Mouse (Mus musculus) heart, embryonic 15.5 days (tissue): Measurements from ENCODE around the gene Fzr1. TPM values are rescaled to one million over a fixed set of nuclear protein-coding genes. Genes with fewer than 3 reads are reported as not detected.

Source experiments
- ATAC-seq: fragments of 200-750 bp; cut with Nextera tagmentation; replicated peaks from 2 replicates; pipeline ENCODE4 v1.8.0; 2017; ENCODE audit warnings: low read depth, moderate TSS enrichment; ENCODE audit not compliant: insufficient number of reproducible peaks, insufficient read depth, low FRiP score
- H3K27ac ChIP-seq: fragments of 300-500 bp; sonication (generic); 2 replicates; pipeline ENCODE4 v1.5.1; 2015; ENCODE audit warnings: mild to moderate bottlenecking, inconsistent platforms
- H3K27me3 ChIP-seq: fragments of 300-500 bp; sonication (generic); 2 replicates; pipeline ENCODE4 v1.6.1; 2015; ENCODE audit warnings: inconsistent platforms
- H3K36me3 ChIP-seq: fragments of 300-500 bp; sonication (generic); 2 replicates; pipeline ENCODE4 v1.6.1; 2015; ENCODE audit warnings: mild to moderate bottlenecking, inconsistent platforms
- H3K4me1 ChIP-seq: fragments of 300-500 bp; sonication (generic); replicated peaks from 2 replicates; pipeline ENCODE4 v1.6.1; 2015; ENCODE audit warnings: inconsistent platforms
- H3K4me2 ChIP-seq: fragments of 300-500 bp; sonication (generic); 2 replicates; pipeline ENCODE4 v1.6.1; 2015; ENCODE audit warnings: inconsistent platforms, mild to moderate bottlenecking, moderate library complexity
- H3K4me3 ChIP-seq: fragments of 300-500 bp; sonication (generic); 2 replicates; pipeline ENCODE4 v1.5.1; 2015; ENCODE audit warnings: mild to moderate bottlenecking, inconsistent platforms
- H3K9ac ChIP-seq: fragments of 300-500 bp; sonication (generic); 2 replicates; pipeline ENCODE4 v1.6.1; 2015; ENCODE audit warnings: mild to moderate bottlenecking, inconsistent platforms
- H3K9me3 ChIP-seq: fragments of 300-500 bp; sonication (generic); replicated peaks from 2 replicates; pipeline ENCODE4 v1.6.1; 2016; ENCODE audit warnings: inconsistent platforms
- WGBS: fragments of 180-500 bp; shearing (Covaris S2); methylation state at CpG from one replicate; pipeline ENCODE4 v1.1.7; 2015; ENCODE audit warnings: mixed read lengths; 5-methylcytosine and 5-hydroxymethylcytosine counted together
- polyA plus RNA-seq: library from polyadenylated mRNA; unstranded; fragments of >200 nt; fragmentation: Nextera tagmentation; extraction: Ambion mirVana; gene quantifications from 2 replicates; pipeline ENCODE4 v1.2.1, GENCODE M21; 2015

The Fzr1 gene
- polyA plus RNA-seq, 1 experiment from 2014 or later = 66.5 TPM

- Histone ChIP-seq H3K9me3 (no peaks in the 10 kb centered on the region), H3K27ac (peak overlapping the region; percentile 63), H3K4me2 (no peak overlapping the region), H3K4me3 (no peak overlapping the region), H3K27me3 (no peaks in the 10 kb centered on the region), H3K4me1 (peaks cover 43% of the 10 kb centered on the region), H3K36me3 (peaks cover 28% of the 10 kb centered on the region), H3K9ac (peak overlapping the region; percentile 36)
- WGBS = 41% methylated on average over 3 of the region's 3 CpGs
- no peak for ATAC-seq
Measured at GRCm38 (mm10) chr10:81389373-81389772, 11.1 kb upstream of the Fzr1 start.

- peaks cover 28% of the 10 kb centered on the region for H3K36me3 ChIP-seq
- H3K27me3 ChIP-seq = no peaks in the 10 kb centered on the region
- H3K9me3 ChIP-seq = no peaks in the 10 kb centered on the region
- peak within 1 kb of the TSS; percentile 63 for H3K27ac ChIP-seq
- H3K4me3 ChIP-seq = no peak within 1 kb of the TSS
- peaks cover 37% of the 10 kb centered on the region for H3K4me1 ChIP-seq
- no peak for ATAC-seq
- peak within 1 kb of the TSS; percentile 36 for H3K9ac ChIP-seq
- WGBS = 85% methylated on average over 5 of the region's 5 CpGs
- H3K4me2 ChIP-seq = no peak within 1 kb of the TSS
Measured at GRCm38 (mm10) chr10:81388505-81389055, 10.3 kb upstream of the Fzr1 start, which contains the start of gene Gm48552. TSS of gene Gm48552 (plus strand) at chr10:81389005.

GRCm38 (mm10) chr10:81387716-81388115 is 9.4 kb upstream of the Fzr1 start:
- Histone ChIP-seq H3K36me3 (peaks cover 28% of the 10 kb centered on the region), H3K4me1 (peaks cover 29% of the 10 kb centered on the region), H3K4me2 (no peak overlapping the region), H3K27ac (no peak overlapping the region), H3K9me3 (no peaks in the 10 kb centered on the region), H3K4me3 (no peak overlapping the region), H3K27me3 (no peaks in the 10 kb centered on the region), H3K9ac (no peak overlapping the region)
- 92% methylated on average over 20 of the region's 20 CpGs for whole genome bisulfite sequencing
- no peak for ATAC-seq

- Histone ChIP-seq H3K36me3 (peaks cover 28% of the 10 kb centered on the region), H3K9me3 (no peaks in the 10 kb centered on the region), H3K4me3 (peak overlapping the region; percentile 95), H3K4me2 (peak overlapping the region; percentile 87), H3K9ac (no peak overlapping the region), H3K27me3 (no peaks in the 10 kb centered on the region), H3K27ac (no peak overlapping the region), H3K4me1 (peaks cover 37% of the 10 kb centered on the region)
- ATAC-seq = no peak
- WGBS = 75% methylated on average over 22 of the region's 22 CpGs
Measured at GRCm38 (mm10) chr10:81385603-81386306, 7.4 kb upstream of the Fzr1 start.

- Histone ChIP-seq H3K9ac (peak overlapping the region; percentile 86), H3K4me3 (peak overlapping the region; percentile 95), H3K27ac (peak overlapping the region; percentile 86), H3K27me3 (no peaks in the 10 kb centered on the region), H3K9me3 (no peaks in the 10 kb centered on the region), H3K4me2 (peak overlapping the region; percentile 87), H3K36me3 (peaks cover 28% of the 10 kb centered on the region), H3K4me1 (peaks cover 29% of the 10 kb centered on the region)
- WGBS = 0% methylated on average over 19 of the region's 19 CpGs
- peak; percentile 34; the same call in 1 of the 2 replicates for ATAC-seq
Measured at GRCm38 (mm10) chr10:81384605-81384982, 6.3 kb upstream of the Fzr1 start.

GRCm38 (mm10) chr10:81383802-81384604 is 5.7 kb upstream of the Fzr1 start, which contains the start of the genes Dohh and Gm48551:
TSS of gene Dohh (plus strand) at chr10:81384428.
TSS of gene Gm48551 (plus strand) at chr10:81384466.
- peak within 1 kb of the TSS; percentile 86 for H3K9ac ChIP-seq
- H3K36me3 ChIP-seq = peaks cover 28% of the 10 kb centered on the region
- H3K27me3 ChIP-seq = no peaks in the 10 kb centered on the region
- peaks cover 26% of the 10 kb centered on the region for H3K4me1 ChIP-seq
- peak within 1 kb of the TSS; percentile 95 for H3K4me3 ChIP-seq
- 5% methylated on average over 53 of the region's 54 CpGs for WGBS
- H3K4me2 ChIP-seq = peak within 1 kb of the TSS; percentile 87
- peak; percentile 93 for ATAC-seq
- H3K9me3 ChIP-seq = no peaks in the 10 kb centered on the region
- H3K27ac ChIP-seq = peak within 1 kb of the TSS; percentile 86

- 23% methylated on average over 5 of the region's 5 CpGs for WGBS
- peaks cover 34% of the 10 kb centered on the region for H3K4me1 ChIP-seq
- no peak overlapping the region for H3K9ac ChIP-seq
- H3K27ac ChIP-seq = peak overlapping the region; percentile 11
- no peaks in the 10 kb centered on the region for H3K9me3 ChIP-seq
- no peaks in the 10 kb centered on the region for H3K27me3 ChIP-seq
- H3K4me2 ChIP-seq = no peak overlapping the region
- no peak overlapping the region for H3K4me3 ChIP-seq
- ATAC-seq = no peak
- peaks cover 9% of the 10 kb centered on the region for H3K36me3 ChIP-seq
Measured at GRCm38 (mm10) chr10:81382039-81382438, 3.7 kb upstream of the Fzr1 start.

GRCm38 (mm10) chr10:81379809-81380378 is 1.6 kb upstream of the Fzr1 start:
- WGBS = 82% methylated on average over 6 of the region's 6 CpGs
- no peak for ATAC-seq

GRCm38 (mm10) chr10:81379183-81379553 is 852 bp upstream of the Fzr1 start:
- Histone ChIP-seq H3K9me3 (no peaks in the 10 kb centered on the region), H3K27ac (peak overlapping the region; percentile 68), H3K27me3 (no peaks in the 10 kb centered on the region), H3K4me1 (peaks cover 39% of the 10 kb centered on the region), H3K4me3 (peak overlapping the region; percentile 93), H3K9ac (peak overlapping the region; percentile 60), H3K4me2 (peak overlapping the region; percentile 79), H3K36me3 (peaks cover 11% of the 10 kb centered on the region; the same call in 1 of the 2 replicates)
- 58% methylated on average over 3 of the region's 3 CpGs for WGBS
- ATAC-seq = no peak

More at GRCm38 (mm10) chr10:81379809-81380378, 1.6 kb upstream of the Fzr1 start:
- peaks cover 8% of the 10 kb centered on the region; the same call in 1 of the 2 replicates for H3K36me3 ChIP-seq
- H3K4me3 ChIP-seq = no peak overlapping the region
- no peaks in the 10 kb centered on the region for H3K9me3 ChIP-seq
- H3K27me3 ChIP-seq = no peaks in the 10 kb centered on the region
- no peak overlapping the region for H3K27ac ChIP-seq
- H3K9ac ChIP-seq = no peak overlapping the region
- peaks cover 39% of the 10 kb centered on the region for H3K4me1 ChIP-seq
- no peak overlapping the region for H3K4me2 ChIP-seq

GRCm38 (mm10) chr10:81378553-81379182 is 352 bp upstream of the Fzr1 start:
- peak; percentile 93 for ATAC-seq
- H3K9ac ChIP-seq = peak overlapping the region; percentile 60
- H3K27me3 ChIP-seq = no peaks in the 10 kb centered on the region
- H3K9me3 ChIP-seq = no peaks in the 10 kb centered on the region
- peaks cover 14% of the 10 kb centered on the region; the same call in 1 of the 2 replicates for H3K36me3 ChIP-seq
- H3K4me1 ChIP-seq = peaks cover 39% of the 10 kb centered on the region
- H3K4me3 ChIP-seq = peak overlapping the region; percentile 93
- H3K4me2 ChIP-seq = peak overlapping the region; percentile 89
- H3K27ac ChIP-seq = peak overlapping the region; percentile 77
- under 1% methylated on average over 46 of the region's 46 CpGs for WGBS
